Mouse (Mus musculus) intestine, embryonic 14.5 days (tissue): ENCODE data around the gene Unc5b. TPM values are rescaled to one million over a fixed set of nuclear protein-coding genes. Genes with fewer than 3 reads are reported as not detected.

Experiments used
- ATAC-seq: fragments of 200-750 bp; cut with Nextera tagmentation; replicated peaks from 2 replicates; pipeline ENCODE4 v1.8.0; 2017; ENCODE audit warnings: low read depth, moderate number of reproducible peaks, moderate TSS enrichment, moderate library complexity; ENCODE audit not compliant: low FRiP score, low TSS enrichment
- DNase-seq: peaks from one replicate; pipeline ENCODE4 v3.0.0-alpha.2; 2018; ENCODE audit warnings: low spot score
- H3K27ac ChIP-seq: fragments of 300-500 bp; sonication (generic); 2 replicates; pipeline ENCODE4 v1.5.1; 2014; ENCODE audit warnings: low read depth, mild to moderate bottlenecking, control low read depth
- H3K27me3 ChIP-seq: fragments of 300-500 bp; sonication (generic); replicated peaks from 2 replicates; pipeline ENCODE4 v1.6.1; 2014; ENCODE audit warnings: low read length, control low read depth; ENCODE audit not compliant: control insufficient read depth, insufficient read depth
- H3K36me3 ChIP-seq: fragments of 300-500 bp; sonication (generic); 2 replicates; pipeline ENCODE4 v1.6.1; 2014; ENCODE audit warnings: low read length, control low read depth; ENCODE audit not compliant: control insufficient read depth, insufficient read depth
- H3K4me1 ChIP-seq: fragments of 300-500 bp; sonication (generic); replicated peaks from 2 replicates; pipeline ENCODE4 v1.6.1; 2014; ENCODE audit warnings: low read length, control low read depth, mixed read lengths; ENCODE audit not compliant: control insufficient read depth, insufficient read depth
- H3K4me2 ChIP-seq: fragments of 300-500 bp; sonication (generic); 2 replicates; pipeline ENCODE4 v1.6.1; 2014; ENCODE audit warnings: low read length
- H3K4me3 ChIP-seq: fragments of 300-500 bp; sonication (generic); 2 replicates; pipeline ENCODE4 v1.5.1; 2014; ENCODE audit warnings: low read depth, low read length, control low read depth, mixed read lengths
- H3K9ac ChIP-seq: fragments of 300-500 bp; sonication (generic); 2 replicates; pipeline ENCODE4 v1.6.1; 2014; ENCODE audit warnings: mild to moderate bottlenecking, low read length
- H3K9me3 ChIP-seq: fragments of 300-500 bp; sonication (generic); 2 replicates; pipeline ENCODE4 v1.6.1; 2016; ENCODE audit warnings: low read length, control low read depth; ENCODE audit not compliant: control insufficient read depth
- WGBS: fragments of 180-500 bp; shearing (Covaris S2); extraction: QIAGEN DNeasy Blood & Tissue Kit; methylation state at CpG from one replicate; pipeline ENCODE4 v1.1.7; 2014; 5-methylcytosine and 5-hydroxymethylcytosine counted together
- polyA plus RNA-seq: library from polyadenylated mRNA; unstranded; fragments of >200 nt; fragmentation: Nextera tagmentation; extraction: Ambion mirVana; gene quantifications from 2 replicates; pipeline ENCODE4 v1.2.1, GENCODE M21; 2014

The Unc5b gene
- polyA plus RNA-seq, 1 experiment from 2014 or later = 5.2 TPM

DNA sequence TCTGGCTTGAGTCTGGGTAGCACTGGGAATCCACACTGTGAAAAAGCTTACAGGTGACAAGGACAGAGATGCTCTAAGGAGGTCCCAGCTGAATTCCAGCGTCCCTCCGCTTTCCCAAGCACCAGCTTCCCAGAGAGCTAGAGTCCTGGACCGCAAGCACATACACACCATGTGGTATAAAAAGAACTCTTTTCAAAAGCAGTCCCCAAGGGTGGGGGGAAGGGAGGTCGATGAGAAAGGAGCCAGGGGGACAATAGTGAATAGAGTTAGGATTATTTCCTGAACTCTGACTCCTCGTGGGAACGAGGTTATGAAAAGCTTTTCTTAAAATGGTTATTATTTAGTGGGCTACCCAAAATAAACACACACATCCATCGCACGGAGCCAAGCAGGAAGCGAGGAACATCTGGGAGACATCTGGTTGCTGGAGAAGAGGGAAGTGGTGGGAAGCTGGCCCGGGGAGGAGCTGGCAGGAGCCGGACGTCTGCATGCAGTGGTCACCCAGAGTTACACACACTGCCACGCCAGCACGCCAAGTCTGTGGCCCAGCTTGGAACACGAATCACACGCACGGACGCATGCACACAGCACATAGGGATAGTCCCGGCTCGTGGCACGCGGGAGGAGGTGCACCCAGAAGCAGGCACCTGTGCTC, 23.7 kb downstream of the Unc5b start:
- H3K4me2 ChIP-seq = peak overlapping the region; percentile 35
- peaks cover 50% of the 10 kb centered on the region for H3K4me1 ChIP-seq
- no peak overlapping the region for H3K4me3 ChIP-seq
- no peaks in the 10 kb centered on the region for H3K27me3 ChIP-seq
- H3K27ac ChIP-seq = peak overlapping the region; percentile 83
- H3K9me3 ChIP-seq = no peaks in the 10 kb centered on the region
- ATAC-seq (0 out of 2 replicates have a peak, but pooled peaks have one; percentile 22), DNase-seq (no peak)
- WGBS = 30% methylated on average over 22 of the region's 22 CpGs
- H3K36me3 ChIP-seq = no peaks in the 10 kb centered on the region
- no peak overlapping the region for H3K9ac ChIP-seq

DNA sequence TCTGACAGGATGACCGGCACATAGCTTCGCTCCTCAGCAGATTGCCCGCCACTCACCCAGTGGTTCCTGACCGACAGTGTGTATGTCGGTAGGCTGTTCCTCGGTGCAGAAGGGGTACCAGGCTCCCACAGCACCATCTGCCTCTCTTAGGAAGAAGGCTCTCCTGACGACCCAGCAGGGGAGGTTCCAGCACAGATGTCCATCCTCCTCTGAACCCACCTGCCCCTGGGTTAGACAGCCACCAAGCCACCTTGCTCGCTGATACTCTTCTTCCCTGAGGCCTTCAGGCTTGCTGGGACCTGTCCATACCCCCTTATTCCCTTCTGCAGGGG, 25.2 kb downstream of the Unc5b start:
- no peak overlapping the region for H3K9ac ChIP-seq
- no peak for ATAC-seq
- H3K9me3 ChIP-seq = no peaks in the 10 kb centered on the region
- H3K27me3 ChIP-seq = no peaks in the 10 kb centered on the region
- peak overlapping the region; percentile 83; the same call in 1 of the 2 replicates for H3K27ac ChIP-seq
- no peak for DNase-seq
- H3K4me3 ChIP-seq = no peak overlapping the region
- H3K4me1 ChIP-seq = peaks cover 43% of the 10 kb centered on the region
- WGBS = 79% methylated on average over 8 of the region's 8 CpGs
- no peaks in the 10 kb centered on the region for H3K36me3 ChIP-seq
- H3K4me2 ChIP-seq = no peak overlapping the region

DNA sequence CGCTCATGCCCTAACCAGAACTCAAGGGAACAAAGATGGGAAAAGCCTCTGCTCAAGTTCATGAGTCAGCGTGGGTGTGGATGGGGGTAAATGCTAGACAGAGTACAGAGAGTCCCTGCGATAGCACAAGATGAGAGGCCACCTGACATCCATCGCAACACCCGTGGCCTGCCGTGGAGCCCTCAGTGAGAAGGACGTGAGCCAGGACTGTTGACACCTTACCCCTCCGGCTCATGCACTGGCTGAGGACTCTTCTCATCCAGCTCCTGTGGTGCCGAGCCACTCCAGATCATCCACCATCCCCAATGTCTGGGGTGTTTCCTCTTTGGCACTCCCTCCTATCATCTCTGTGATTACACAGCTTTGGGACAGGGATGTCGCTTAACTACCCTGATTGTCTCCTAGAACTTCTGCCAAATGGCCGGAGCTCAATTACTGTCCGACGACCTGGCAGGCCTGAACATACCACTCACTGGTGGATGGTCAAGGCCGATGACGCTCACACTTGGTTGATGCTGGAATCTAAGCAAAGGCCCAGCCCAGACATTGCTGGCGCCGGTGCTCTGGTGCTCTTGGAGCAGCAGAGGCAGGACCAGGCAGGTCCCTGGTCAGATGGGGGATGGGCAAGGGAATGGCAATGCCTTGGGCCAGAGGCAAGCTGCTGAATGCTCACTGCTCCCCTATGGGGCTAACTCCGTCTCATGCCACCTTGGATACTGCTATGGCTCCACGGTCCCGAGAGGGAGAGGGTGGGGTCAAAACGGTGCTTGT, 25.8 kb downstream of the Unc5b start:
- peaks cover 48% of the 10 kb centered on the region for H3K4me1 ChIP-seq
- H3K9me3 ChIP-seq = no peaks in the 10 kb centered on the region
- no peak overlapping the region for H3K4me3 ChIP-seq
- WGBS = 70% methylated on average over 21 of the region's 21 CpGs
- no peak overlapping the region for H3K27ac ChIP-seq
- no peak for DNase-seq
- no peaks in the 10 kb centered on the region for H3K27me3 ChIP-seq
- H3K4me2 ChIP-seq = no peak overlapping the region
- no peaks in the 10 kb centered on the region for H3K36me3 ChIP-seq
- no peak overlapping the region for H3K9ac ChIP-seq
- ATAC-seq = no peak

DNA sequence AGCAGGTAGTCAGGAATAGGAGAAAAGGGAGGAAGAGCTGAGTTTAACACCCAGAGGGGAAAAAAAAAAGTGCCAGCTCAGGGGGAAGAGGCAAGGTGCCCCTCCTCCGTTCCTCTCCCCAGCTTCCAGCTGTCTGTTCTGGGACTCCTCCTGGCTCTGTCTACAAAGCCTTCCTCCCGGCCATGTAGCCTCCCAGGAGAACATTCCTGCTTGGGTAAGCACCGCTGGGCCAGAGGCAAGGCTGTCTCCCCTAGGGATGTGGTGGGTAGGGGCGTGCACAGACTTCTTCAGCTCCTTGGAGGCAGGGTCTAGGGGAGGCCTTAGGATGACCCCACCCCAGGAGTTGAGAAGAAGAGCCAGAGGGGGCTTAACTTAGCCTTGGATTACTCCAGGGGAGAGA, 26.5 kb downstream of the Unc5b start:
- WGBS = 42% methylated on average over 4 of the region's 4 CpGs
- DNase-seq (no peak), ATAC-seq (no peak)
- H3K27ac ChIP-seq = no peak overlapping the region
- peaks cover 56% of the 10 kb centered on the region for H3K4me1 ChIP-seq
- no peak overlapping the region for H3K4me3 ChIP-seq
- no peaks in the 10 kb centered on the region for H3K9me3 ChIP-seq
- no peaks in the 10 kb centered on the region for H3K36me3 ChIP-seq
- no peak overlapping the region for H3K4me2 ChIP-seq
- H3K27me3 ChIP-seq = no peaks in the 10 kb centered on the region
- no peak overlapping the region for H3K9ac ChIP-seq

DNA sequence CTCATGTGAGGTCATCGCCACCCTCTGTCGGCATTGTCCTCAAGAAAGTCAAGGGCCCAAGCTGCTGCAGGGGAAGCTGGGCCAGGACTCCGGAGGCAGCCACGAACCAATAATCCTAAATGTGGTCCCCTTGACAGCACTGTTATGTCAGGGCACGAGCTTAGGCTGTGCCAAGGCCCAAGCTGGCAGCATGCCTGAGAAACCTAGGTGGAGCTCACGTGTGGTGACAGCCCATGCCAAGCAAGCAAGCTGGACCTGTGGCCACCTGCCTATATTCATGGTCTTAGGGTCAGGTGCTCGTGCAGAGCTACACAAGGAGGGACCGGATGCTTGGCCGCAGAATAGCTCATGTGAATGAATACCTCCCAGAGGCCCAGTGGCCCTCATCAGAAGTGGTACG, 27.4 kb downstream of the Unc5b start:
- H3K4me3 ChIP-seq = no peak overlapping the region
- no peak overlapping the region for H3K27ac ChIP-seq
- H3K27me3 ChIP-seq = no peaks in the 10 kb centered on the region
- no peak overlapping the region for H3K4me2 ChIP-seq
- peaks cover 63% of the 10 kb centered on the region for H3K4me1 ChIP-seq
- 83% methylated on average over 10 of the region's 10 CpGs for WGBS
- no peaks in the 10 kb centered on the region for H3K9me3 ChIP-seq
- DNase-seq (no peak), ATAC-seq (no peak)
- H3K9ac ChIP-seq = no peak overlapping the region
- no peaks in the 10 kb centered on the region for H3K36me3 ChIP-seq

DNA sequence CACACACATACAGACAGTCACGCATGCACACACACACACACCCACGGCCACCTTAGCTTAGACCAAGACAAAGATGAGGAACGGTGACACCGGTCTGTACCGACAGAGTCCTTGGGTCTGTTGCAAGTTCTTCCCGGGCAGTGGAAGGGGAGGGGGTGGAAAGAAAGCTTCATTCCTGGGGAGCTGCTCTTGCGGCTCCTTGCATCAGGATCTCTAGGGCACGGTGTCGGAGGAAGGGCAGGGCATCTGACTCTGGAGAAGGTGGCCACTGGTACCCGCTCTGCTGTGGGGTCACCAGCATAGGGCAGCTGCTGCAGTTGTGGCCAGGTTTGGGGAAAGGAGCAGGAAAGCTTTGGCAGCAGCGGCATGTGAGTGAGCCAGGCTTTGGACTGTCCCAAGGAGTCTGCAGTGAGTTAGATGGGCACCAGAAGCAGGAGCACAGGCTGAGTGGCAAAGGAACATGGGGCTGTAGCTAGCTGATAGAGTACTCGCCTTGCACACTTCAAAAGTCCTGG, 29.4 kb downstream of the Unc5b start:
- DNase-seq = no peak
- Histone ChIP-seq H3K36me3 (no peaks in the 10 kb centered on the region), H3K4me1 (peaks cover 48% of the 10 kb centered on the region), H3K9ac (no peak overlapping the region), H3K27me3 (no peaks in the 10 kb centered on the region), H3K4me3 (no peak overlapping the region), H3K27ac (no peak overlapping the region), H3K9me3 (no peaks in the 10 kb centered on the region), H3K4me2 (no peak overlapping the region)
- no peak for ATAC-seq
- 67% methylated on average over 12 of the region's 12 CpGs for WGBS

DNA sequence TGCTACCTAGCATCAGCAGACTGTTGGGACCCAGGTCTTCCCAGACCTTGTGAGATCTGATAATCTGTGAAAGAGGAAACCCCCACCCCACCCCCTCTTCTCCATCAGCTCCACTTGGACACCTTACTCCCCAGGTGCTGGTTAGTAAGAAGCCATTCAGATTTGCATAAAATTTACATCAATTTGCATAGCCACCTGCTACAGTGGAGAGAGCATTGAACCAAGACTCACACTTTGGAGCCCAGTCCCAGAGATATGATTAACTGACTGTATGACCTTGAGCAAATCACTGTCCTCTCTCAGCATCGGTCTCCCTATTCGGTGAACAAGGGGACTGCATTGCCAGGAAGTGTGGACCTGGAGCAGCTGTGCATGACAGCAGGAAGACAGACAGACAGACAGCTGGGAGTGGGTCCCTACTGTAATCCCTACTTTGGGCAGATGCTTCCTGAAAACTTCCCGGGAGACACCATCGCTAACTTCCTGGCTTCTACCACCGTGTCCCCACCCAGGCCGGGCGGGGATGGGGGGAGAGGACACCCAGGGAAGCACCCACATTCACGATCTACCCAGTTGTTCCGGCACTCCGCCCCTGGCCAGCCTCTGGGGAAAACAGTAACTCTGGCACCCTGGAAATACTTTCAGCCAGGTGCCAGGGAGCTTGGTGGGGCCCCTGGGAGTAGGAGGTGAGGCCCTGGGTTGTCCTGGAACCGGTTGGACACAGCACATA, 30.0 kb downstream of the Unc5b start:
- H3K36me3 ChIP-seq = no peaks in the 10 kb centered on the region
- no peak overlapping the region for H3K27ac ChIP-seq
- no peak for DNase-seq
- H3K4me1 ChIP-seq = peaks cover 43% of the 10 kb centered on the region
- no peak overlapping the region for H3K4me2 ChIP-seq
- H3K27me3 ChIP-seq = no peaks in the 10 kb centered on the region
- no peak overlapping the region for H3K4me3 ChIP-seq
- no peak overlapping the region for H3K9ac ChIP-seq
- WGBS = 47% methylated on average over 11 of the region's 11 CpGs
- H3K9me3 ChIP-seq = no peaks in the 10 kb centered on the region
- ATAC-seq = no peak

DNA sequence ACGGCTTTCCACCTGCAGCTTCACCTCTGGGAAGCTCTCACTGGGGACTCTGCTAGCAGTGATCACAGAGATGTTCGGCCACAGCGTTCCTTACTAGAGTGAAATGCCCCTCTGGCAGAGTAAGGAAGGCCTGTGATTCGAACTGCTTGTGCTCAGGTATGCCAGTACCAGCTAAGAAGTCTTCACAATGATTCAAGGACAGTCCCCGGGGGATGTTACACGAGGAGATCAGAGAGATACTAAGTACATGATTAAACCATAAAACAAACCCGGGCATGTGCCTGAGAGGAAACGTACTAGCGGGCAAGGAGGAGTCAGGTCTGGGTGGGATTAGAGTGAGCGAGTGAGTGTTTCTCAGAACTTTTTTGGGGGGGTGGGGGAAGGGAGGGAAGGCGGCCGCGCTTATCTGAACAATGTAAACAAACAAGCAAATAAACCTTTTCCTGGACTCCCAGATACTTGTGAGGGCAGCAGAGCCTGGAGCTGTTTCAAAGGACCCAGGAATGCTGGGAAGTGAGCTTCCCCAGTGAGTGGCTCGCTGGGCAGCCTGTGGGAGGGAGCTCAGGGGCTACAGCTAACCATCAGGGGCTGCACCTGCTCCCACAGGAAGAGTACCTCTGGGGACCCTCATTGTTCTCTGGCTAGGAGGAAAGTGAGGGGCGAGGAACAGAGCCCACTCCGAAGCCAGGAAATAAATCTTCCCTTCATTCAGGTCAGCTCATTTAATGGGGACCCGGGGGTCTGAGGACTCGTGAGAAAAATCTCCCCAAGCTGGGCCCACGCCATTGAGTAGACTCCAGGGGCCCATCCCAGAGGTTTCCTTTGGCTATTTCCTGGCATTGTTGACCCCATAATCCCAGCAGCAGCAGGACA, 30.9 kb downstream of the Unc5b start:
- no peaks in the 10 kb centered on the region for H3K9me3 ChIP-seq
- no peaks in the 10 kb centered on the region for H3K36me3 ChIP-seq
- WGBS = 18% methylated on average over 19 of the region's 19 CpGs
- ATAC-seq (no peak), DNase-seq (no peak)
- H3K4me2 ChIP-seq = no peak overlapping the region
- H3K27me3 ChIP-seq = no peaks in the 10 kb centered on the region
- H3K27ac ChIP-seq = no peak overlapping the region
- H3K4me3 ChIP-seq = no peak overlapping the region
- H3K4me1 ChIP-seq = peaks cover 39% of the 10 kb centered on the region
- no peak overlapping the region for H3K9ac ChIP-seq
